Mouse (Mus musculus): ENCODE results near the gene Ankef1.

DNA sequence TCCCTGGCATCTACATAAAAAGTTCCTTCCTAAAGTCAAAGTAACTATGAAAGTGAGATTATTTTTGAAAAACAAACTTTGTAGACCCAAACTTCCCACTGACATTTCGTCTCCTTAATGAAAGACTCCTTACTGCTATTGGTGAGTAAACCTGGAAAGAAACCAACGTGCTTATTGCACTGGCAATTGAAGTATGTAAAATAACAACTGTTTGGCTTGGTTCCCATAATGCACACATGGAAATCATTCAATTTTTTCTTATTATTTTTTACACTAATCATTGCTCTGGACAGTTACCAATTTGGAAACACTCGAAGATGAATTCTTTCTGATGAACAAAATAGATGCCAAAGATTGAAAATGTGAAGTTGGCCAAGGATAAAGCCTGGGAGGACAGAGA lies 12.1 kb downstream of the Ankef1 start:
- no peak for TF ChIP-seq CTCF (IDR thresholded peaks at IDR 0.05; ENCODE audit: low read depth)
- no peak for TF ChIP-seq EP300 (IDR thresholded peaks at IDR 0.05; ENCODE audit: low read depth)

Measured in liver, embryonic 14.5 days (tissue).